Mouse (Mus musculus) kidney, embryonic 14.5 days (tissue): Measurements from ENCODE around the gene Sap30bp. TPM values are rescaled to one million over a fixed set of nuclear protein-coding genes. Genes with fewer than 3 reads are reported as not detected.
A peak's percentile ranks its signal among the peaks of the same experiment; 100 is the strongest.

ENCODE experiments used
- ATAC-seq: fragments of 200-750 bp; cut with Nextera tagmentation; 2 replicates; pipeline ENCODE4 v1.8.0; 2017; ENCODE audit warnings: moderate number of reproducible peaks, mild to moderate bottlenecking, moderate TSS enrichment, moderate library complexity; ENCODE audit not compliant: low FRiP score, low TSS enrichment
- H3K27ac ChIP-seq: fragments of 300-500 bp; sonication (generic); 2 replicates; pipeline ENCODE4 v1.5.1; 2014; ENCODE audit warnings: low read depth, mild to moderate bottlenecking, low read length, moderate library complexity, mixed read lengths
- H3K27me3 ChIP-seq: fragments of 300-500 bp; sonication (generic); 2 replicates; pipeline ENCODE4 v1.6.1; 2014; ENCODE audit warnings: mild to moderate bottlenecking, low read length; ENCODE audit not compliant: control insufficient read depth, insufficient read depth
- H3K36me3 ChIP-seq: fragments of 300-500 bp; sonication (generic); 2 replicates; pipeline ENCODE4 v1.6.1; 2014; ENCODE audit warnings: low read length, mixed read lengths; ENCODE audit not compliant: control insufficient read depth, insufficient read depth
- H3K4me1 ChIP-seq: fragments of 300-500 bp; sonication (generic); 2 replicates; pipeline ENCODE4 v1.6.1; 2014; ENCODE audit warnings: low read length, mixed read lengths; ENCODE audit not compliant: control insufficient read depth, insufficient read depth
- H3K4me2 ChIP-seq: fragments of 300-500 bp; sonication (generic); replicated peaks from 2 replicates; pipeline ENCODE4 v1.6.1; 2014; ENCODE audit warnings: low read depth, mild to moderate bottlenecking, low read length
- H3K4me3 ChIP-seq: fragments of 300-500 bp; sonication (generic); 2 replicates; pipeline ENCODE4 v1.5.1; 2014; ENCODE audit warnings: mild to moderate bottlenecking, low read length
- H3K9ac ChIP-seq: fragments of 300-500 bp; sonication (generic); 2 replicates; pipeline ENCODE4 v1.6.1; 2014; ENCODE audit warnings: low read depth, mild to moderate bottlenecking, low read length, moderate library complexity
- H3K9me3 ChIP-seq: fragments of 300-500 bp; sonication (generic); 2 replicates; pipeline ENCODE4 v1.6.1; 2016; ENCODE audit warnings: low read length; ENCODE audit not compliant: control insufficient read depth
- WGBS: fragments of 180-500 bp; shearing (Covaris S2); extraction: QIAGEN DNeasy Blood & Tissue Kit; methylation state at CpG from one replicate; pipeline ENCODE4 v1.1.7; 2014; 5-methylcytosine and 5-hydroxymethylcytosine counted together
- polyA plus RNA-seq: library from polyadenylated mRNA; unstranded; fragments of >200 nt; fragmentation: Nextera tagmentation; extraction: Ambion mirVana; gene quantifications from 2 replicates; pipeline ENCODE4 v1.2.1, GENCODE M21; 2014

Gene Sap30bp
- 41.4 and 48.1 TPM in 2 replicates for polyA plus RNA-seq

- peaks cover 13% of the 10 kb centered on the region for H3K4me1 ChIP-seq
- H3K27me3 ChIP-seq = no peaks in the 10 kb centered on the region
- H3K36me3 ChIP-seq = peaks cover 24% of the 10 kb centered on the region
- peak within 1 kb of the TSS; percentile 81 for H3K4me2 ChIP-seq
- peak within 1 kb of the TSS; percentile 80 for H3K4me3 ChIP-seq
- WGBS = under 1% methylated on average over 28 of the region's 28 CpGs
- H3K9ac ChIP-seq = peak within 1 kb of the TSS; percentile 82
- no peaks in the 10 kb centered on the region for H3K9me3 ChIP-seq
- peak; percentile 99 for ATAC-seq
- H3K27ac ChIP-seq = no peak within 1 kb of the TSS
Measured at GRCm38 (mm10) chr11:115933108-115933746, at the start of gene Sap30bp, which contains the start of gene Recql5. Gene Sap30bp (plus strand): TSS chr11:115933282. Gene Recql5 (minus strand): TSS chr11:115933477.

GRCm38 (mm10) chr11:115884361-115884760 lies 48.7 kb upstream of the Sap30bp start:
- H3K27ac ChIP-seq = no peak overlapping the region
- no peaks in the 10 kb centered on the region for H3K4me1 ChIP-seq
- H3K36me3 ChIP-seq = no peaks in the 10 kb centered on the region
- H3K9me3 ChIP-seq = no peaks in the 10 kb centered on the region
- no peak overlapping the region for H3K9ac ChIP-seq
- H3K4me2 ChIP-seq = no peak overlapping the region
- H3K4me3 ChIP-seq = no peak overlapping the region
- no peaks in the 10 kb centered on the region; the same call in 1 of the 2 replicates for H3K27me3 ChIP-seq
- ATAC-seq = no peak
- WGBS = 92% methylated on average over 3 of the region's 3 CpGs

- Histone ChIP-seq H3K36me3 (no peaks in the 10 kb centered on the region), H3K27ac (no peak overlapping the region), H3K27me3 (no peaks in the 10 kb centered on the region; the same call in 1 of the 2 replicates), H3K9ac (no peak overlapping the region), H3K4me1 (no peaks in the 10 kb centered on the region), H3K9me3 (no peaks in the 10 kb centered on the region), H3K4me3 (no peak overlapping the region), H3K4me2 (no peak overlapping the region)
- no peak for ATAC-seq
- WGBS = 70% methylated on average over 11 of the region's 11 CpGs
Measured at GRCm38 (mm10) chr11:115885281-115885680, 47.8 kb upstream of the Sap30bp start.

- WGBS = 84% methylated on average over 11 of the region's 11 CpGs
Measured at GRCm38 (mm10) chr11:115886446-115886845, 46.6 kb upstream of the Sap30bp start.

DNA sequence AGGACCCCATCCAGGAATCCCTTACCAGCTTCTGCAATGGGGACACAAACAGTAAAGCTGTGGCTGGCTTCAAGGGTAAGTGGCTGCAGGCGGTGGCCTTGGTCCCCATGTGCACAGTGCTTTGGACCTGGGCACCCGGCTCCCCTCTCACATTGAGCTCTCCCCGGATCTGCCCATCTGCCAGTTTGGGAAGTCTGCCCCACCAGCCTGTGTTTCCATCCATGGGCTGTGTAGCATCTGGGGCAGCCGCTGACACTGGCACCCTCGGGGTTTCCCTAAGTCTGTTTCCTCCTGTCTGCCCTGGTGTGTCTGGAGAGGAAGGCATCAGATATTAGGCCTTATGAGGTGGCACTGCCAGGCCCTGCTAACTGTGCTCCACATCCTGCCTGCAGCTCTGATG lies 45.1 kb upstream of the Sap30bp start:
- no peak overlapping the region for H3K9ac ChIP-seq
- 90% methylated on average over 5 of the region's 5 CpGs for WGBS
- no peak overlapping the region for H3K27ac ChIP-seq
- H3K27me3 ChIP-seq = no peaks in the 10 kb centered on the region; the same call in 1 of the 2 replicates
- ATAC-seq = no peak
- H3K4me3 ChIP-seq = no peak overlapping the region
- no peak overlapping the region for H3K4me2 ChIP-seq
- no peaks in the 10 kb centered on the region for H3K4me1 ChIP-seq
- H3K9me3 ChIP-seq = no peaks in the 10 kb centered on the region
- peaks cover 3% of the 10 kb centered on the region; the same call in 1 of the 2 replicates for H3K36me3 ChIP-seq

More at GRCm38 (mm10) chr11:115886446-115886845, 46.6 kb upstream of the Sap30bp start:
- ATAC-seq = no peak
- Histone ChIP-seq H3K9me3 (no peaks in the 10 kb centered on the region), H3K36me3 (no peaks in the 10 kb centered on the region), H3K4me1 (no peaks in the 10 kb centered on the region), H3K4me2 (no peak overlapping the region), H3K9ac (no peak overlapping the region), H3K27ac (no peak overlapping the region), H3K4me3 (no peak overlapping the region), H3K27me3 (no peaks in the 10 kb centered on the region; the same call in 1 of the 2 replicates)

GRCm38 (mm10) chr11:115889159-115889558 lies 43.9 kb upstream of the Sap30bp start:
- no peak for ATAC-seq
- Histone ChIP-seq H3K36me3 (peaks cover 14% of the 10 kb centered on the region), H3K4me2 (no peak overlapping the region), H3K27me3 (no peaks in the 10 kb centered on the region), H3K4me1 (no peaks in the 10 kb centered on the region), H3K9me3 (no peaks in the 10 kb centered on the region), H3K27ac (no peak overlapping the region), H3K9ac (no peak overlapping the region), H3K4me3 (no peak overlapping the region)
- 84% methylated on average over 6 of the region's 6 CpGs for WGBS

GRCm38 (mm10) chr11:115892213-115892612 lies 40.9 kb upstream of the Sap30bp start:
- ATAC-seq = no peak
- H3K4me1 ChIP-seq = no peaks in the 10 kb centered on the region

GRCm38 (mm10) chr11:115893071-115893470 lies 40.0 kb upstream of the Sap30bp start:
- no peak overlapping the region for H3K27ac ChIP-seq
- no peak overlapping the region for H3K9ac ChIP-seq
- WGBS = 91% methylated on average over 9 of the region's 9 CpGs
- peaks cover 34% of the 10 kb centered on the region for H3K36me3 ChIP-seq
- no peak overlapping the region for H3K4me3 ChIP-seq
- no peaks in the 10 kb centered on the region for H3K27me3 ChIP-seq
- ATAC-seq = no peak
- H3K9me3 ChIP-seq = no peaks in the 10 kb centered on the region
- no peaks in the 10 kb centered on the region for H3K4me1 ChIP-seq
- no peak overlapping the region for H3K4me2 ChIP-seq

More at GRCm38 (mm10) chr11:115892213-115892612, 40.9 kb upstream of the Sap30bp start:
- 65% methylated on average over 6 of the region's 6 CpGs for WGBS
- no peak overlapping the region for H3K4me3 ChIP-seq
- H3K4me2 ChIP-seq = no peak overlapping the region
- peaks cover 34% of the 10 kb centered on the region for H3K36me3 ChIP-seq
- H3K9me3 ChIP-seq = no peaks in the 10 kb centered on the region
- no peak overlapping the region for H3K9ac ChIP-seq
- H3K27ac ChIP-seq = no peak overlapping the region
- no peaks in the 10 kb centered on the region for H3K27me3 ChIP-seq

- Histone ChIP-seq H3K9me3 (no peaks in the 10 kb centered on the region), H3K27ac (no peak overlapping the region), H3K9ac (no peak overlapping the region), H3K27me3 (no peaks in the 10 kb centered on the region), H3K4me1 (peaks cover 16% of the 10 kb centered on the region), H3K36me3 (peaks cover 34% of the 10 kb centered on the region), H3K4me2 (no peak overlapping the region), H3K4me3 (no peak overlapping the region)
- ATAC-seq = no peak
- WGBS = 72% methylated on average over 14 of the region's 14 CpGs
Measured at GRCm38 (mm10) chr11:115894755-115895520, 38.1 kb upstream of the Sap30bp start.
